Mouse (Mus musculus): ENCODE data around the gene Zfp266.

- TF ChIP-seq CTCF (IDR thresholded peaks at IDR 0.05; ENCODE audit: control insufficient read depth, insufficient read depth, insufficient replicate concordance, low read depth, low read length), result no peak
- TF ChIP-seq POLR2A (IDR thresholded peaks at IDR 0.05; ENCODE audit: control insufficient read depth, low read depth, low read length), result no peak
These were observed 13.2 kb upstream of the Zfp266 start for GRCm38 (mm10) chr9:20534326-20534926.
